Mouse (Mus musculus) cerebellum, adult 11 months (tissue): ENCODE data around the gene Fpr2.
"Not testable (repeated sequence)": the region's sequence is repeated elsewhere in the genome, so short reads cannot be mapped to it uniquely, and the experiment has no call there.

Experiments used
- DNase-seq: peaks from one replicate; pipeline ENCODE4 v3.0.0; 2022

Fpr2 gene

GRCm38 (mm10) chr17:17889732-17890425, 2.3 kb downstream of the Fpr2 start:
- no peak for DNase-seq

- DNase-seq = peak; percentile 29
Observed at GRCm38 (mm10) chr17:17896039-17896438, 8.4 kb downstream of the Fpr2 start.

- no peak for DNase-seq
Observed at GRCm38 (mm10) chr17:17899268-17899667, 11.6 kb downstream of the Fpr2 start.

- no peak for DNase-seq
Observed at GRCm38 (mm10) chr17:17900768-17901167, 13.1 kb downstream of the Fpr2 start.

GRCm38 (mm10) chr17:17909636-17910421, 22.2 kb downstream of the Fpr2 start:
- DNase-seq = peak; percentile 78

GRCm38 (mm10) chr17:17912618-17913017, 25.0 kb downstream of the Fpr2 start:
- not testable (repeated sequence) for DNase-seq

- DNase-seq = no peak
Observed at GRCm38 (mm10) chr17:17917376-17917775, 29.8 kb downstream of the Fpr2 start.

GRCm38 (mm10) chr17:17917782-17918181, 30.2 kb downstream of the Fpr2 start:
- no peak for DNase-seq
